Mouse (Mus musculus): Measurements from ENCODE around the gene Dlx5.

DNA sequence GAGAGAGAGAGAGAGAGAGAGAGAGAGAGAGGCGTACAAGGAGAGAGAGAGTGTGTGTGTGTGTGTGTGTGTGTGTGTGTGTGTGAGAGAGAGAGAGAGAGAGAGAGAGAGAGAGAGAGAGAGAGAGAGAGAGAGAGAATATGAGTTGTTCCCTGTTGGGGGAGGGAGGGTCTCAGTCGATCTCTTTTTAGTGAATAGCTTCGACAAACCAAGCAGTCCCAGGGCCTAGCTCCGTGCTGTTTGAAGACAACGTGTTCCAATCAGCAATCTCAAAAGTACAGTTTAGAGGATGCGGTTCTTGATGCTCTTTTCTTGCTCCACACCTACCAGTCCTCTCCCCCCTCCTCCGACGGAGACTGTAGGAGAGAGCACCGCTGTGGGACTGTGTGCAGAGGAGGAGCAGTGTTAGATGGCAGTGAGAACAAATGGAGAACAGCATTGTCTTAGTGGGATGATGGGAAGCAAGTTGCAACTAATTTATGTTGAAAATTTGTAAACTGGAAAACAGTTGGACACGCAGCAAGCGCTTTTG lies 447 bp upstream of the Dlx5 start:
- TF ChIP-seq CTCF (IDR thresholded peaks at IDR 0.05; ENCODE audit: borderline replicate concordance, insufficient read depth, low read length) (no peak), POLR2A (IDR thresholded peaks at IDR 0.05; ENCODE audit: low read depth, low read length) (no peak)

Measured in embryonic fibroblast, embryonic 13.5 days (primary cell).